Mouse (Mus musculus): Measurements from ENCODE around the gene Clpb. TPM values are rescaled to one million over a fixed set of nuclear protein-coding genes. Genes with fewer than 3 reads are reported as not detected.

Clpb gene
- polyA plus RNA-seq, 1 experiment from 2014 or later = 54.9 TPM

- Histone ChIP-seq H3K4me2 (replicated peaks; ENCODE audit: low read depth, low read length) (no peak overlapping the region), H3K36me3 (ENCODE audit: control insufficient read depth, insufficient read depth, low read length) (peaks cover 23% of the 10 kb centered on the region; the same call in 1 of the 2 replicates), H3K9ac (ENCODE audit: low read depth, low read length) (no peak overlapping the region), H3K9me3 (ENCODE audit: control insufficient read depth, low read length) (no peaks in the 10 kb centered on the region), H3K4me1 (ENCODE audit: control insufficient read depth, insufficient read depth, low read length) (0 out of 2 replicates have a peak, but pooled peaks cover 7% of the 10 kb centered on the region), H3K27ac (ENCODE audit: low read depth, low read length) (no peak overlapping the region), H3K27me3 (ENCODE audit: control insufficient read depth, insufficient read depth, low read length) (no peaks in the 10 kb centered on the region), H3K4me3 (ENCODE audit: low read length) (no peak overlapping the region)
- ATAC-seq (ENCODE audit: low FRiP score, low TSS enrichment) = no peak
- WGBS = 93% methylated on average over 1 of the region's 1 CpGs
Observed at GRCm38 (mm10) chr7:101777053-101777452, 113.6 kb downstream of the Clpb start.

GRCm38 (mm10) chr7:101817861-101818401, 154.5 kb downstream of the Clpb start, which contains the start of gene Phox2a:
TSS of gene Phox2a (plus strand) at chr7:101818313.
- Histone ChIP-seq H3K27me3 (ENCODE audit: control insufficient read depth, insufficient read depth, low read length) (peaks cover 66% of the 10 kb centered on the region), H3K9me3 (ENCODE audit: control insufficient read depth, low read length) (no peaks in the 10 kb centered on the region), H3K4me3 (ENCODE audit: low read length) (peak within 1 kb of the TSS; percentile 37), H3K27ac (ENCODE audit: low read depth, low read length) (no peak within 1 kb of the TSS), H3K9ac (ENCODE audit: low read depth, low read length) (peak within 1 kb of the TSS; percentile 32; the same call in 1 of the 2 replicates), H3K4me1 (ENCODE audit: control insufficient read depth, insufficient read depth, low read length) (peaks cover 24% of the 10 kb centered on the region), H3K36me3 (ENCODE audit: control insufficient read depth, insufficient read depth, low read length) (peaks cover 2% of the 10 kb centered on the region; the same call in 1 of the 2 replicates), H3K4me2 (replicated peaks; ENCODE audit: low read depth, low read length) (peak within 1 kb of the TSS; percentile 51)
- WGBS = under 1% methylated on average over 42 of the region's 45 CpGs
- peak; percentile 3; the same call in 1 of the 2 replicates for ATAC-seq (ENCODE audit: low FRiP score, low TSS enrichment)

GRCm38 (mm10) chr7:101820295-101821030, 157.0 kb downstream of the Clpb start:
- 2% methylated on average over 35 of the region's 35 CpGs for WGBS
- Histone ChIP-seq H3K9me3 (ENCODE audit: control insufficient read depth, low read length) (no peaks in the 10 kb centered on the region), H3K36me3 (ENCODE audit: control insufficient read depth, insufficient read depth, low read length) (peaks cover 26% of the 10 kb centered on the region), H3K9ac (ENCODE audit: low read depth, low read length) (peak overlapping the region; percentile 29; the same call in 1 of the 2 replicates), H3K27me3 (ENCODE audit: control insufficient read depth, insufficient read depth, low read length) (peaks cover 66% of the 10 kb centered on the region), H3K4me2 (replicated peaks; ENCODE audit: low read depth, low read length) (peak overlapping the region; percentile 89), H3K4me3 (ENCODE audit: low read length) (peak overlapping the region; percentile 43), H3K27ac (ENCODE audit: low read depth, low read length) (no peak overlapping the region), H3K4me1 (ENCODE audit: control insufficient read depth, insufficient read depth, low read length) (peaks cover 32% of the 10 kb centered on the region)
- no peak for ATAC-seq (ENCODE audit: low FRiP score, low TSS enrichment)

GRCm38 (mm10) chr7:101821571-101822501, 158.4 kb downstream of the Clpb start:
- peak overlapping the region; percentile 74 for H3K9ac ChIP-seq (ENCODE audit: low read depth, low read length)
- no peaks in the 10 kb centered on the region for H3K9me3 ChIP-seq (ENCODE audit: control insufficient read depth, low read length)
- peaks cover 56% of the 10 kb centered on the region for H3K27me3 ChIP-seq (ENCODE audit: control insufficient read depth, insufficient read depth, low read length)
- H3K27ac ChIP-seq (ENCODE audit: low read depth, low read length) = peak overlapping the region; percentile 74
- H3K4me1 ChIP-seq (ENCODE audit: control insufficient read depth, insufficient read depth, low read length) = peaks cover 32% of the 10 kb centered on the region
- H3K36me3 ChIP-seq (ENCODE audit: control insufficient read depth, insufficient read depth, low read length) = peaks cover 40% of the 10 kb centered on the region
- under 1% methylated on average over 68 of the region's 71 CpGs for WGBS
- ATAC-seq (ENCODE audit: low FRiP score, low TSS enrichment) = peak; percentile 84
- H3K4me2 ChIP-seq (replicated peaks; ENCODE audit: low read depth, low read length) = peak overlapping the region; percentile 89
- H3K4me3 ChIP-seq (ENCODE audit: low read length) = peak overlapping the region; percentile 43

GRCm38 (mm10) chr7:101822836-101823757, 159.7 kb downstream of the Clpb start:
- H3K4me2 ChIP-seq (replicated peaks; ENCODE audit: low read depth, low read length) = peak overlapping the region; percentile 89; the same call in 1 of the 2 replicates
- ATAC-seq (ENCODE audit: low FRiP score, low TSS enrichment) = peak; percentile 7; the same call in 1 of the 2 replicates
- peaks cover 53% of the 10 kb centered on the region for H3K36me3 ChIP-seq (ENCODE audit: control insufficient read depth, insufficient read depth, low read length)
- H3K27ac ChIP-seq (ENCODE audit: low read depth, low read length) = no peak overlapping the region
- peaks cover 28% of the 10 kb centered on the region for H3K4me1 ChIP-seq (ENCODE audit: control insufficient read depth, insufficient read depth, low read length)
- peaks cover 44% of the 10 kb centered on the region for H3K27me3 ChIP-seq (ENCODE audit: control insufficient read depth, insufficient read depth, low read length)
- no peak overlapping the region for H3K9ac ChIP-seq (ENCODE audit: low read depth, low read length)
- no peak overlapping the region for H3K4me3 ChIP-seq (ENCODE audit: low read length)
- H3K9me3 ChIP-seq (ENCODE audit: control insufficient read depth, low read length) = no peaks in the 10 kb centered on the region
- 25% methylated on average over 32 of the region's 32 CpGs for WGBS

GRCm38 (mm10) chr7:101823758-101824630, 160.6 kb downstream of the Clpb start:
- ATAC-seq (ENCODE audit: low FRiP score, low TSS enrichment) = no peak
- peaks cover 62% of the 10 kb centered on the region for H3K36me3 ChIP-seq (ENCODE audit: control insufficient read depth, insufficient read depth, low read length)

GRCm38 (mm10) chr7:101830373-101830772, 166.9 kb downstream of the Clpb start:
- Histone ChIP-seq H3K9me3 (ENCODE audit: control insufficient read depth, low read length) (no peaks in the 10 kb centered on the region), H3K27ac (ENCODE audit: low read depth, low read length) (no peak overlapping the region), H3K4me2 (replicated peaks; ENCODE audit: low read depth, low read length) (no peak overlapping the region), H3K4me3 (ENCODE audit: low read length) (no peak overlapping the region), H3K27me3 (ENCODE audit: control insufficient read depth, insufficient read depth, low read length) (no peaks in the 10 kb centered on the region), H3K9ac (ENCODE audit: low read depth, low read length) (no peak overlapping the region), H3K36me3 (ENCODE audit: control insufficient read depth, insufficient read depth, low read length) (peaks cover 89% of the 10 kb centered on the region), H3K4me1 (ENCODE audit: control insufficient read depth, insufficient read depth, low read length) (peaks cover 9% of the 10 kb centered on the region; the same call in 1 of the 2 replicates)
- 95% methylated on average over 3 of the region's 3 CpGs for WGBS
- no peak for ATAC-seq (ENCODE audit: low FRiP score, low TSS enrichment)

More at GRCm38 (mm10) chr7:101823758-101824630, 160.6 kb downstream of the Clpb start:
- no peak overlapping the region for H3K4me2 ChIP-seq (replicated peaks; ENCODE audit: low read depth, low read length)
- no peak overlapping the region for H3K27ac ChIP-seq (ENCODE audit: low read depth, low read length)
- no peak overlapping the region for H3K9ac ChIP-seq (ENCODE audit: low read depth, low read length)
- H3K27me3 ChIP-seq (ENCODE audit: control insufficient read depth, insufficient read depth, low read length) = peaks cover 35% of the 10 kb centered on the region
- 80% methylated on average over 18 of the region's 18 CpGs for WGBS
- H3K4me1 ChIP-seq (ENCODE audit: control insufficient read depth, insufficient read depth, low read length) = peaks cover 26% of the 10 kb centered on the region
- no peak overlapping the region for H3K4me3 ChIP-seq (ENCODE audit: low read length)
- H3K9me3 ChIP-seq (ENCODE audit: control insufficient read depth, low read length) = no peaks in the 10 kb centered on the region

Measured in kidney, embryonic 14.5 days (tissue).